Mouse (Mus musculus) v-Abl transformed pro-B cells (cell line): ENCODE data around the gene Dnajc30.
"Not testable (repeated sequence)": the region's sequence is repeated elsewhere in the genome, so short reads cannot be mapped to it uniquely, and the experiment has no call there.

Experiments
- in situ Hi-C, 2 experiments: fragments of 400-800 bp; cut with MboI; formaldehyde crosslinking; loops; one replicate each; pipeline ENCODE4 v1.15.1; 2025; ENCODE audit not compliant: unreplicated experiment in 2 of 2

Gene Dnajc30

GRCm38 (mm10) chr5:135063629-135064381 is at the start of gene Dnajc30:
Gene Dnajc30, plus strand, starts transcription at chr5:135064202.
- in situ Hi-C loops = no loop called here

DNA sequence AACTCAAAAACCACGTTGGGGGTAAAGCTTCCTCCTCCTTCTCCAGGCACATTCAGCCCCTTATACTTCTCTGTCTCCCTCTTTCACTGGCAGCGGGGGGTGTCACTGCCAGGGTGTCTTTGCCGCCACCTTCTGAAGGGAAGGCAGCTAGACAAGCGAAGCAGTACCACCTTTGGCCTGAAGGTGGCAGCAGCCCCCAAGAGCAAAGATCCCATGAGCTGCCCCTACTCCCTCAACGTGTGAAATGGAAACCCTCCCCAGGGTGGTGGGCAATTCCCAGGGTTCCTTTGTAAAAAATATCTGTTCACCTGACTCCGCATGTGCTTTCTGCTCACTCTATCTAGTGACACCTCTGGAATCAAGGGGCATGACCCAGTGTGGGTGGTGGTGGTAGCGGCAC is 48.5 kb upstream of the Dnajc30 start:
- in situ Hi-C loops = loop anchor here (5.0 kb wide), 3 partner anchors 102 to 272 kb away; no protein-coding TSS in a partner anchor

- in situ Hi-C loops = loop anchor here (5.0 kb wide), 3 partner anchors 101 to 271 kb away; no protein-coding TSS in a partner anchor
Observed at GRCm38 (mm10) chr5:135016224-135016759, 47.7 kb upstream of the Dnajc30 start.

GRCm38 (mm10) chr5:135021814-135022213 is 42.2 kb upstream of the Dnajc30 start:
- in situ Hi-C loops = loop anchor here (5.0 kb wide), 2 partner anchors 35 to 95 kb away; no protein-coding TSS in a partner anchor

GRCm38 (mm10) chr5:135023344-135024173 is 40.4 kb upstream of the Dnajc30 start, which contains the start of gene Stx1a:
Gene Stx1a, plus strand, starts transcription at chr5:135023482.
- in situ Hi-C loops = loop anchor here (5.0 kb wide), 2 partner anchors 34 to 94 kb away; no protein-coding TSS in a partner anchor

- in situ Hi-C loops = loop anchor here (5.0 kb wide), 2 partner anchors 33 to 93 kb away; no protein-coding TSS in a partner anchor
Observed at GRCm38 (mm10) chr5:135024665-135025224, 39.3 kb upstream of the Dnajc30 start.

DNA sequence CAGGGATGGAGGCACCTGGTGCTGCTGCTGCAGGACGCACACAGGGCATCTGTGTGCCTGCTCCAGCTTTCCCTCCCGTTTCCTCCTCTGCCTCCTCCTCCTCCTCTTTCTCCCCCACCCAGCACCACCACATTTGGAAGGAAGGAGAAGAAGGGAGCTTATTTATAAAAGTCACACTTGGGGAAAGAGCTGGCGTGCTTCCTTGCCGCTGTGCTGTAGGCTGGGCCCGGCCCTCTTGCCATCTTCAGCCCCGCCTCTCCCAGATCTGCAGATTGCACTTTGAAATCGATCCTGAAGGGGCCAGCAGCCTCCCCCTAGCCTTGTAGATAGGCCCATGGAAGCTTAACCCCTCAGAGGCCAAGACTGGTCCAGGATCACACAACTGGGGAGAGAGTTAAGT is 38.1 kb upstream of the Dnajc30 start:
- in situ Hi-C loops = no loop called here

GRCm38 (mm10) chr5:135029007-135029854 is 34.8 kb upstream of the Dnajc30 start:
- in situ Hi-C loops = no loop called here

DNA sequence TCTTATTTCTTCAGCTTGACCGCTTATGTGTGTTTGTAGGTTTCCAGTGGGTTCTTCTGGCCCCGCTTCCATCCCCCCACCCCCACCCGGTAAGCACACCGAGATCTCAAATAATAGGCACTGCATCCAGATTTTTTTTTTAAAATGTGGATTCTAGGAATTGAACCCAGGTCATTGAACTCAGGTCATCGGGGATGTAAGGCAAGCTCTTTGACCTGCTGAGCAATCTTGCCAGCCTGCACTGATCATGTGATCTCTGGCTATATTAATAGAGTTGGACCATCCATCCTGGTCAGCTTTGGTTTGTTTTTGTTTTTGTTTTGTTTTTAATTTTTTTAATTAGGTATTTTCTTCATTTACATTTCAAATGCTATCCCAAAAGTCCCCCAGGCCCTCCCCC is 31.4 kb upstream of the Dnajc30 start:
- in situ Hi-C loops = no loop called here

GRCm38 (mm10) chr5:135034593-135034992 is 29.4 kb upstream of the Dnajc30 start:
- in situ Hi-C loops = no loop called here

- in situ Hi-C loops = no loop called here
Observed at GRCm38 (mm10) chr5:135035608-135036359, 28.2 kb upstream of the Dnajc30 start.

DNA sequence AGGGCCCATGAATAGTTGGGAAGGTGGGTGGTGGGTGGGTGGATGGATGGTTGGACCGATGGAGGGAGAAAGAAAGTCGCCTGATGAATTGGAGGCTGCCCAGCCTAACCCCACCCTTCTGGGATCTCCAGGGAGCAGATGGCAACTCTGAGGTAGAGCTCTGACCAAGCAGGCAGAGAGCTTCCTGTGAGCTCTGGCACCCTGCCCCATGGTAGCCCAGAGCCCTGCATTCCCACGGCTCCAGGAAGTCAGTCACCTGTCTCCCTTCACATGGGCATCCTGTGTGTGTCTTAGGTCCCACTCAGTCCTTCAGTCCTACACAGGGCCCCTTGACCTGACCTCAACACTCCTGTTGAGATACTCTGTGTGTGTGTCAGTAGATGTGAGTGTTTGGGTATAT is 26.1 kb upstream of the Dnajc30 start:
- in situ Hi-C loops = no loop called here

DNA sequence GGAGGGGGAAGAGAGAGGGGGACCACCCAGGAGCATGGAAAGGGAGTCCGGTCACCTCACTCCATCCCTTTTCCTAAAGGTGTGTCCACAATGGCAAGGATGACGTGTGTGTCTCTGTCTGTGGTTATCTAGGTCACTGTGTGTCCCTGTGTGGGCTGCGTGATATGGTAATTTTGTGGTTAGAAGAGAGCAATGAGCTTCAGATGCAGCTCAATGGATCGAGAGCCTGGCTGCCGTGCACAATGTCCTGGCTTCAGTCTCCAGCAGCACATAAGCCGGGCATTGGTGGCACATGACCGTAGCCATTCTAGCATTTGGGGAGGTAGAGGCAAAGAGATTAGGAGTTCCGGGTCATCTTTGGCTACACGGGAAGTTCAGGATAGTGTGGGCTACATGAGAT is 24.5 kb upstream of the Dnajc30 start:
- in situ Hi-C loops = no loop called here

DNA sequence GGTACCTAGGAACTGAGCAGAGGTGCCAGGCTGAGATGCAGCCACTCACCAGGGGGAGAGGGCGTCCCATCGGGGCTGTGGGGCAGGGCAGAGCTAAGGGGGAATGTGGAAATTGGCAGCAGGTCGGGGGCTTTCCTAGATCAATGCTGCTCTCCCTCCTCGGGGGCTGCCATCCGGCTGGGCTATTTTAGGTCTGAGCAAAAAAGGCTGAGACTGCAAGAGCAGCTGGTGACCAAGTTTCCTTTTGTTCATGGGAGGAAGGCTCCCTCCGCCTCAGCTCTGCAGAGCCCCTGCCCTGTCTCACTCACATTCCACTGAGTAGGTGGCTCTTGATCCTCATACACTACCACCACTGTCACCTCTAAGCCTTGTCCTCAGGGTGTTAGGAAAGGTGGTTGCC is 23.9 kb upstream of the Dnajc30 start:
- in situ Hi-C loops = no loop called here

DNA sequence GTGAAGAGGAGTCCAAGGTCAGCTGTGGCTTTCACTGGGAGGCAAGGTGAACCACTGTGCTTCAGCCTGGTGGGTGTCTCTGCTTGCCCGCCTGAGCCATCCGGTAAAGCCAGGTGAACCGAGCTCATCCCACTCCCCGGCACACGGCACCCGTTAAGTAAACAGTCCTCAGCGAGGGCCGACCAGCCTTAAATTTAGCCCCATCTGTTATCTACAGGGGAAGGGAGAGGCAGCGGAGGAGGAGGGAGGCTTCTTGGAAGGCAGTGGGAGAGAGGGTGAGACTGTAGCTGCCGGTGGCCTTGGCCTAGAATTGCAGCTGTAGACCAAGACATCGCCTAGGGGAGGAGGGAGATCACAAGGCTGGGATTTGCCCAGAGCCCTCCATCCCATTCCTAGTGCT is 23.2 kb upstream of the Dnajc30 start:
- in situ Hi-C loops = no loop called here

GRCm38 (mm10) chr5:135042105-135042788 is 21.8 kb upstream of the Dnajc30 start:
- in situ Hi-C loops = no loop called here

DNA sequence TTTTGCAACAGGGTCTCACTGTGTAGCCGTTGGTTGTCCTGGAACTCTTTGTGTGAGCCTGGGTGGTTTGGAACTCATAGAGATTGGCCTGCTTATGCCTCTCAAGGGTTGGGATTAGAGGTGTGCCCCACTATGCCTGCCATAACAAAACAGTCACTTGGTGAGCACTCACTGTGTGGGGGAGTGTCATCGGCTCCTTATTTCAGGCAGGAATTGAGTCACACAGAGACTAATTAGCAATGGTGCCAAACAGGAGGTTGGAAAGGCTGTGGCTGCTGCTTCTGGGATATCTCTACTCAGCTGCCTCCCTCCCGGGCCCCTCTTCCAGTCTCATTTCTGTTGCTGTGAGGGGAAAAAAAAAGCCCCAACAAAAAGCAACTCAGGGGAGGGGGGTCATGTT is 19.4 kb upstream of the Dnajc30 start:
- in situ Hi-C loops = no loop called here

DNA sequence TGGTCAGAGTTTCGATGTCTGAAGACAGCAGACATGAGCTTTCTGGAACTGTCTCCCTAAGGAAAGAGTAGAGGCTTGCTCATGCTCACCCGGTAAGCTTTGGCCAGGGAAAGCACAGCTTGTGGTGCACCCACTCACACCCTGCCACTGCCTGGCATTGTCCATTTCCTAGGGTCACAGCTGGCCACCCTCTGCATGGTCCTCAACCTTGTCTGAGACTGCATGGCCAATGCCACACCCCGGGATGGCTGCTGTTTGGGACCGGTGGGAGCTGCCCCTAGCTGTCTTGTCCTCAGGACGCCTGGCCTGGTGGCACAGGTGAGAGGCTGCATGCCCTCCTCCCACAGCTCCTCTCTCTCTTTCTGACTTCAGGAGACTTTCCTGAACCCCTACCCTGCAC is 15.5 kb upstream of the Dnajc30 start:
- in situ Hi-C loops = no loop called here

GRCm38 (mm10) chr5:135049268-135049667 is 14.7 kb upstream of the Dnajc30 start:
- in situ Hi-C loops = not testable (repeated sequence)
